Mouse (Mus musculus): ENCODE measurements around the gene Fpr2. TPM values are rescaled to one million over a fixed set of nuclear protein-coding genes. Genes with fewer than 3 reads are reported as not detected.
"Not testable (repeated sequence)": the region's sequence is repeated elsewhere in the genome, so short reads cannot be mapped to it uniquely, and the experiment has no call there.

The Fpr2 gene
- polyA plus RNA-seq, 1 experiment from 2014 or later, result not detected

DNA sequence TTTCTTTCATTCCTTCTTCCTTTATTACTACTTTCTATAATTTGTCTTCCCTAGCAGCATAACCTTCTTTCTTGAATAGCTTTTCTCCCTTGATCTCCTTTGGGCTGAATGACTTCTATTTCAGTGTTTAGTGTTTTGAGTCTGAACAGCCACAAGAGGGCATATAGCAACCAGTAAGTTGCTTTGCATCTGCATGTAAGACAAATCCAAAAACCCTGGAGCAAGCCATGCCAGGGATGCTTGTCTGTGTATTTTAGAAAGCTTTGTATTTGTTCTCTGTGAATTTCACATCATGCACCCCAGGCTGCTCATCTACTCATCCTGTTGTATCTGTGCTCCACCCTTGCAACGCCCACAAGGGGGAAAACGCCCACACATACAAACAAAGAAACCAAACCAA, 11.6 kb downstream of the Fpr2 start:
- 78% methylated on average over 2 of the region's 2 CpGs for WGBS
- no peak for ATAC-seq (replicated peaks; ENCODE audit: insufficient number of reproducible peaks, low FRiP score, low TSS enrichment, low read depth)
- Histone ChIP-seq H3K36me3 (replicated peaks; ENCODE audit: control insufficient read depth, insufficient read depth, low read depth, low read length) (no peaks in the 10 kb centered on the region), H3K4me1 (ENCODE audit: control insufficient read depth, insufficient read depth, low read length) (no peaks in the 10 kb centered on the region), H3K4me2 (ENCODE audit: low read depth, low read length) (no peak overlapping the region), H3K27me3 (ENCODE audit: control insufficient read depth, insufficient read depth, low read length) (no peaks in the 10 kb centered on the region), H3K27ac (replicated peaks; ENCODE audit: low read depth, low read length) (no peak overlapping the region), H3K9me3 (replicated peaks; ENCODE audit: control insufficient read depth, low read length) (no peaks in the 10 kb centered on the region), H3K9ac (replicated peaks; ENCODE audit: low read length) (no peak overlapping the region), H3K4me3 (ENCODE audit: low read depth, low read length) (no peak overlapping the region)
- peak; percentile 40 for DNase-seq (ENCODE audit: low spot score)

DNA sequence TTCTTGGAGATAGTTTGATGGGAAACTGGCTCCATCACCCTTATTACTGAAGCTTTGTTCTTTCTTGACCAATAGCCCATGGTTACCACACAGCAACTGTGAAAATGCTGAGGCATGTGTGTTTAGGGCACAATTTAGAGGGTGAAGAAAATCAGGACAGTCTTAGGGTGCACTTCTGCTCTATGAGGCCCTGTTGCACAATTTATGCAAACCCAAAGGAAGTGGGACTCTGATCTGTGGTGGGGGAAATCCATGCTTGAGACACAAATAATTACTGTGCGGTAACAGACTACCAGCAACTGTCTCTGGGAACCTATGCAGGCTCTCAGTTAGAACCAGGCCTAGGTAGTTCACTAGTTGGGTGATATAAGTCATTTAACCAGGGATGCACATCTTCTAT, 13.1 kb downstream of the Fpr2 start:
- H3K36me3 ChIP-seq (replicated peaks; ENCODE audit: control insufficient read depth, insufficient read depth, low read depth, low read length), result no peaks in the 10 kb centered on the region
- H3K4me2 ChIP-seq (ENCODE audit: low read depth, low read length), result no peak overlapping the region
- no peaks in the 10 kb centered on the region for H3K9me3 ChIP-seq (replicated peaks; ENCODE audit: control insufficient read depth, low read length)
- no peaks in the 10 kb centered on the region for H3K27me3 ChIP-seq (ENCODE audit: control insufficient read depth, insufficient read depth, low read length)
- no peaks in the 10 kb centered on the region for H3K4me1 ChIP-seq (ENCODE audit: control insufficient read depth, insufficient read depth, low read length)
- no peak overlapping the region for H3K4me3 ChIP-seq (ENCODE audit: low read depth, low read length)
- DNase-seq (ENCODE audit: low spot score) (no peak), ATAC-seq (replicated peaks; ENCODE audit: insufficient number of reproducible peaks, low FRiP score, low TSS enrichment, low read depth) (no peak)
- no peak overlapping the region for H3K27ac ChIP-seq (replicated peaks; ENCODE audit: low read depth, low read length)
- 93% methylated on average over 1 of the region's 1 CpGs for WGBS
- no peak overlapping the region for H3K9ac ChIP-seq (replicated peaks; ENCODE audit: low read length)

DNA sequence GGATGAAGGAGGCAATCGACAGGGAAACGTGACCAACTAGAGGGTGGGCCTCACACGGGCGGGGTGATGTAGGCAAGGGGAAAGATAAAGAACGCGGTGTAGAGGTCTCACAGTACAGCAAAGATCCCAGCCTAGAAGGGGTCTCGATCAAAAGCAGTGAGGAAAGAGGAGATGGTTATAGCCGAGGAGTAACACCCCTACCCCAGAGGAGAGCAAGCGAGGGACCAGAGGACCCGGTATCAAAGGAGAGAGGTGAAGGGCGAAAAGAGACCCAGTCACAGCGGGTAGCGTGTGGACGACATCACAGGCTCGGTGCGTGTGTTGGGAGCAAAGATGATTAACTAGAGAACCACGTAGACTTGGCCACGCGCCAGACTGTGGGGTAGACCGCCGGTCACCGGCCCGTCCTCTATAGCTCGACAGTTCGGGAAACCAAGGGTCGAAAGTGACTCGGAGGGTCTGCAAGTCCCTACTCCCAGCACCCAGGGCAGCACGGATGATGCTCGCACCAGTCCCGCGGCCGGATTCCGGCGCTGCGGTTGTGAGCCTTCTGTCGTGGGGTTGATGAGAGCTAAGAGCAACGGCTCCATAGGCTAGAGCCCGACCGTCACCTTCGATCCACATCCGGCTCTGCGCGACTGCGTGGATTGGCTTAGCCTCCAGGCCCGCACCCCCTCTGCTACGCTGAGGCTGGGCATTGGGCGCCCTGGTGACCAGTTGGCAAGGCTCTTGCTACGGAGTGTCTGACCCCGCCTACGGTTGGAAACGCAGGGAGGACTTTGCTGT, 22.2 kb downstream of the Fpr2 start:
- Histone ChIP-seq H3K4me1 (ENCODE audit: control insufficient read depth, insufficient read depth, low read length) (no peaks in the 10 kb centered on the region), H3K27ac (replicated peaks; ENCODE audit: low read depth, low read length) (no peak overlapping the region), H3K9me3 (replicated peaks; ENCODE audit: control insufficient read depth, low read length) (no peaks in the 10 kb centered on the region)

DNA sequence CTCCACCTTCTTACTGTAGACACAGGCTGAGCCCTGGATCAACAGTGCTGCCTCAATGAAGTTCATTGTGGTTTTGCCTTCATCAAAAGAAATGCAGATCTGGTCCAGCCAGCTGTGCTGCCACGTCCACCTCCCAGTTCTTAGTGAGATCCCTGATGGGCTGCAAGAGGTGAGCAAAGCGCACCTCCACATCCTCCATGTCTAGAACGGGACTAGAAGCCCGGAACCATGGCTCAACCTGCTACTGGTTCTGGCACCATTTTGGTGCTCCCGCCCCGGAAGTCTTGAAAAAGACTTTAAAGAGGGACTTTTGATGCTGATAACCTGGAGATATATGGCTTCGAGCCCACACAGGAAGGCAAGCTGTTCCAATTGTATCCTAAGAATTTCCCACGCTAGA, 25.0 kb downstream of the Fpr2 start:
- H3K27me3 ChIP-seq (ENCODE audit: control insufficient read depth, insufficient read depth, low read length); H3K9me3 ChIP-seq (replicated peaks; ENCODE audit: control insufficient read depth, low read length); H3K4me1 ChIP-seq (ENCODE audit: control insufficient read depth, insufficient read depth, low read length); H3K27ac ChIP-seq (replicated peaks; ENCODE audit: low read depth, low read length); ATAC-seq (replicated peaks; ENCODE audit: insufficient number of reproducible peaks, low FRiP score, low TSS enrichment, low read depth); H3K4me2 ChIP-seq (ENCODE audit: low read depth, low read length); DNase-seq (ENCODE audit: low spot score); H3K36me3 ChIP-seq (replicated peaks; ENCODE audit: control insufficient read depth, insufficient read depth, low read depth, low read length); H3K4me3 ChIP-seq (ENCODE audit: low read depth, low read length); H3K9ac ChIP-seq (replicated peaks; ENCODE audit: low read length): not testable (repeated sequence)
- 88% methylated on average over 8 of the region's 8 CpGs for WGBS

More for the DNA sequence above, 22.2 kb downstream of the Fpr2 start:
- H3K4me3 ChIP-seq (ENCODE audit: low read depth, low read length), result peak overlapping the region; percentile 39
- H3K27me3 ChIP-seq (ENCODE audit: control insufficient read depth, insufficient read depth, low read length), result no peaks in the 10 kb centered on the region
- WGBS, result 20% methylated on average over 51 of the region's 51 CpGs
- H3K36me3 ChIP-seq (replicated peaks; ENCODE audit: control insufficient read depth, insufficient read depth, low read depth, low read length), result no peaks in the 10 kb centered on the region
- peak overlapping the region; percentile 64 for H3K4me2 ChIP-seq (ENCODE audit: low read depth, low read length)
- DNase-seq (ENCODE audit: low spot score), result peak; percentile 83
- peak; percentile 99 for ATAC-seq (replicated peaks; ENCODE audit: insufficient number of reproducible peaks, low FRiP score, low TSS enrichment, low read depth)
- H3K9ac ChIP-seq (replicated peaks; ENCODE audit: low read length), result peak overlapping the region; percentile 62

DNA sequence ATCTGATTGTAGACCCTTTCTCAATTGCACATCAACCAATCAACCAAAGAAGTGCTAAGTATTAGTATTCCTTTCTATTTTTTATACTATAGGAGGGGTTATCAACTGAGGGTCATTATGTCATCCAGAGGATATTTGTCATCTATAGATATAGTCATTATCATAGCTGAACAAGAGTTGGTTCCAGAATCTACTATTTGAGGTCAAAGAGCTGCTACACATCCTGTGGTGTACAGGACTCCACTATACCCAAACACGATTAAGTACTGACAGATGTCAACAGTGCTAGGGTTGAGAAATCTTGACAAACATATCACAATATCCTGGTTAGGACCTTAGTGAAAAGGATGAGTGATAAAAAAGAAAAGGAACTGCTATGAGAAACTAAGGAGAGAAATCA, 29.8 kb downstream of the Fpr2 start:
- Histone ChIP-seq H3K36me3 (replicated peaks; ENCODE audit: control insufficient read depth, insufficient read depth, low read depth, low read length) (no peaks in the 10 kb centered on the region), H3K27ac (replicated peaks; ENCODE audit: low read depth, low read length) (no peak overlapping the region), H3K9me3 (replicated peaks; ENCODE audit: control insufficient read depth, low read length) (no peaks in the 10 kb centered on the region), H3K27me3 (ENCODE audit: control insufficient read depth, insufficient read depth, low read length) (no peaks in the 10 kb centered on the region), H3K4me2 (ENCODE audit: low read depth, low read length) (no peak overlapping the region), H3K9ac (replicated peaks; ENCODE audit: low read length) (no peak overlapping the region), H3K4me3 (ENCODE audit: low read depth, low read length) (no peak overlapping the region), H3K4me1 (ENCODE audit: control insufficient read depth, insufficient read depth, low read length) (no peaks in the 10 kb centered on the region)
- ATAC-seq (replicated peaks; ENCODE audit: insufficient number of reproducible peaks, low FRiP score, low TSS enrichment, low read depth) (no peak), DNase-seq (ENCODE audit: low spot score) (no peak)
- WGBS, result 87% methylated on average over 1 of the region's 1 CpGs

DNA sequence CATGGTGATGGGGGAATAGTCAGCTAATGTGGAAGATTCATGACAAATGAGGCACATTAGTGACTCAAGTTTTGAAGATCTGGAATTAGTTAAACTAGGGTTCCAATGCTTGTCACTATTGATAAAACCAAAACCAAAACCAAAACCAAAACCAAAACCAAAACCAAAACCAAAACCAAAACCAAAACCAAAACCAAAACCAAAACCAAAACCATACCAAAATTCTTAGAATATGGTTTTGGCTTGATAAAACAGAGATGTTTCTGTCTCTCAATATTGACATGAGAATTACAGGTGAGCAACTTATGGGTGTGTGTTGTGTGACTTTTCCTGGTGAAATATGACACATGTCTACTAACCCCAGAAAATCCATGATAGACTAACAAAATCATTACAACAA, 30.2 kb downstream of the Fpr2 start:
- Histone ChIP-seq H3K9ac (replicated peaks; ENCODE audit: low read length) (no peak overlapping the region), H3K4me2 (ENCODE audit: low read depth, low read length) (no peak overlapping the region), H3K27ac (replicated peaks; ENCODE audit: low read depth, low read length) (no peak overlapping the region), H3K9me3 (replicated peaks; ENCODE audit: control insufficient read depth, low read length) (no peaks in the 10 kb centered on the region), H3K4me1 (ENCODE audit: control insufficient read depth, insufficient read depth, low read length) (no peaks in the 10 kb centered on the region), H3K27me3 (ENCODE audit: control insufficient read depth, insufficient read depth, low read length) (no peaks in the 10 kb centered on the region), H3K36me3 (replicated peaks; ENCODE audit: control insufficient read depth, insufficient read depth, low read depth, low read length) (no peaks in the 10 kb centered on the region), H3K4me3 (ENCODE audit: low read depth, low read length) (no peak overlapping the region)
- DNase-seq (ENCODE audit: low spot score) (no peak), ATAC-seq (replicated peaks; ENCODE audit: insufficient number of reproducible peaks, low FRiP score, low TSS enrichment, low read depth) (no peak)

Other genes with a start within 250 kb of the Fpr2 start
- not detected in 2 replicates for gene Vmn2r90, start 184.1 kb upstream of the Fpr2 start, polyA plus RNA-seq (2014; fragmentation: Nextera tagmentation; extraction: Ambion mirVana)
- 13.7 and 18.5 TPM in 2 replicates for gene Spaca6, start 60.7 kb upstream of the Fpr2 start, polyA plus RNA-seq (2014; fragmentation: Nextera tagmentation; extraction: Ambion mirVana)
- gene Has1, start 32.6 kb upstream of the Fpr2 start, polyA plus RNA-seq (2014; fragmentation: Nextera tagmentation; extraction: Ambion mirVana), result 0.70 and 0.74 TPM in 2 replicates
- gene Fpr1, start 3.9 kb upstream of the Fpr2 start, polyA plus RNA-seq (2014; fragmentation: Nextera tagmentation; extraction: Ambion mirVana), result 0.15 TPM in 1 of 2 replicates, not detected in the other
- not detected in 2 replicates for gene Fpr3, start within 50 bp of the Fpr2 start, polyA plus RNA-seq (2014; fragmentation: Nextera tagmentation; extraction: Ambion mirVana)
- gene Fpr-rs4, start 133.9 kb downstream of the Fpr2 start, polyA plus RNA-seq (2014; fragmentation: Nextera tagmentation; extraction: Ambion mirVana), result not detected in 2 replicates
- not detected in 2 replicates for gene Vmn2r124, start 161.6 kb downstream of the Fpr2 start, polyA plus RNA-seq (2014; fragmentation: Nextera tagmentation; extraction: Ambion mirVana)
- gene Vmn2r91, start 197.2 kb downstream of the Fpr2 start, polyA plus RNA-seq (2014; fragmentation: Nextera tagmentation; extraction: Ambion mirVana), result not detected in 2 replicates